Mouse (Mus musculus) hindbrain, embryonic 13.5 days (tissue): ENCODE measurements around the gene Lhpp. TPM values are rescaled to one million over a fixed set of nuclear protein-coding genes. Genes with fewer than 3 reads are reported as not detected.

Experiments
- ATAC-seq: fragments of 200-750 bp; cut with Nextera tagmentation; 2 replicates; pipeline ENCODE4 v1.8.0; 2017; ENCODE audit warnings: moderate TSS enrichment; ENCODE audit not compliant: low FRiP score
- H3K27ac ChIP-seq: fragments of 300-500 bp; sonication (generic); 2 replicates; pipeline ENCODE4 v1.5.1; 2015; ENCODE audit warnings: inconsistent platforms, mild to moderate bottlenecking, moderate library complexity
- H3K27me3 ChIP-seq: fragments of 300-500 bp; sonication (generic); 2 replicates; pipeline ENCODE4 v1.6.1; 2015; ENCODE audit warnings: mild to moderate bottlenecking, inconsistent platforms
- H3K36me3 ChIP-seq: fragments of 300-500 bp; sonication (generic); 2 replicates; pipeline ENCODE4 v1.6.1; 2015; ENCODE audit warnings: mild to moderate bottlenecking, inconsistent platforms
- H3K4me1 ChIP-seq: fragments of 300-500 bp; sonication (generic); replicated peaks from 2 replicates; pipeline ENCODE4 v1.6.1; 2015; ENCODE audit warnings: inconsistent platforms
- H3K4me2 ChIP-seq: fragments of 300-500 bp; sonication (generic); 2 replicates; pipeline ENCODE4 v1.6.1; 2015; ENCODE audit warnings: inconsistent platforms, mild to moderate bottlenecking, moderate library complexity
- H3K4me3 ChIP-seq: fragments of 300-500 bp; sonication (generic); 2 replicates; pipeline ENCODE4 v1.5.1; 2015; ENCODE audit warnings: mild to moderate bottlenecking, inconsistent platforms
- H3K9ac ChIP-seq: fragments of 300-500 bp; sonication (generic); 2 replicates; pipeline ENCODE4 v1.6.1; 2015; ENCODE audit warnings: mild to moderate bottlenecking, inconsistent platforms
- H3K9me3 ChIP-seq: fragments of 300-500 bp; sonication (generic); 2 replicates; pipeline ENCODE4 v1.6.1; 2016; ENCODE audit warnings: inconsistent platforms
- WGBS: fragments of 180-500 bp; shearing (Covaris S2); methylation state at CpG from one replicate; pipeline ENCODE4 v1.1.7; 2015; 5-methylcytosine and 5-hydroxymethylcytosine counted together
- polyA plus RNA-seq: library from polyadenylated mRNA; unstranded; fragments of >200 nt; fragmentation: Nextera tagmentation; extraction: Ambion mirVana; gene quantifications from 2 replicates; pipeline ENCODE4 v1.2.1, GENCODE M21; 2015

Lhpp gene
- polyA plus RNA-seq, 1 experiment from 2014 or later = 30.9 TPM

- no peak for ATAC-seq
- H3K4me3 ChIP-seq = no peak overlapping the region
- H3K4me2 ChIP-seq = no peak overlapping the region
- H3K9ac ChIP-seq = no peak overlapping the region
- H3K9me3 ChIP-seq = no peaks in the 10 kb centered on the region
- H3K27ac ChIP-seq = no peak overlapping the region
- no peaks in the 10 kb centered on the region for H3K36me3 ChIP-seq
- WGBS = 90% methylated on average over 5 of the region's 5 CpGs
- H3K27me3 ChIP-seq = no peaks in the 10 kb centered on the region
- peaks cover 31% of the 10 kb centered on the region for H3K4me1 ChIP-seq
Observed at GRCm38 (mm10) chr7:132724501-132725062, 114.1 kb downstream of the Lhpp start.

GRCm38 (mm10) chr7:132726106-132726861 lies 115.8 kb downstream of the Lhpp start:
- H3K4me3 ChIP-seq = no peak overlapping the region
- no peaks in the 10 kb centered on the region for H3K9me3 ChIP-seq
- H3K36me3 ChIP-seq = no peaks in the 10 kb centered on the region
- H3K4me1 ChIP-seq = peaks cover 33% of the 10 kb centered on the region
- WGBS = 70% methylated on average over 13 of the region's 13 CpGs
- H3K27me3 ChIP-seq = no peaks in the 10 kb centered on the region
- H3K9ac ChIP-seq = no peak overlapping the region
- H3K27ac ChIP-seq = no peak overlapping the region
- ATAC-seq = no peak
- no peak overlapping the region for H3K4me2 ChIP-seq

- Histone ChIP-seq H3K9me3 (no peaks in the 10 kb centered on the region), H3K9ac (no peak overlapping the region), H3K36me3 (no peaks in the 10 kb centered on the region), H3K4me2 (no peak overlapping the region), H3K4me3 (no peak overlapping the region), H3K27ac (no peak overlapping the region), H3K27me3 (no peaks in the 10 kb centered on the region), H3K4me1 (peaks cover 58% of the 10 kb centered on the region)
- ATAC-seq = no peak
- 83% methylated on average over 4 of the region's 4 CpGs for WGBS
Observed at GRCm38 (mm10) chr7:132729093-132729831, 118.8 kb downstream of the Lhpp start.

GRCm38 (mm10) chr7:132730510-132730909 lies 120.1 kb downstream of the Lhpp start:
- Histone ChIP-seq H3K9me3 (no peaks in the 10 kb centered on the region), H3K4me1 (peaks cover 65% of the 10 kb centered on the region), H3K36me3 (no peaks in the 10 kb centered on the region), H3K4me2 (no peak overlapping the region), H3K9ac (no peak overlapping the region), H3K27ac (peak overlapping the region; percentile 67; the same call in 1 of the 2 replicates), H3K4me3 (no peak overlapping the region), H3K27me3 (no peaks in the 10 kb centered on the region)
- no peak for ATAC-seq
- WGBS = 72% methylated on average over 7 of the region's 7 CpGs

- 28% methylated on average over 6 of the region's 6 CpGs for whole genome bisulfite sequencing
- H3K27ac ChIP-seq = peak overlapping the region; percentile 67
- H3K4me2 ChIP-seq = no peak overlapping the region
- no peaks in the 10 kb centered on the region for H3K27me3 ChIP-seq
- H3K4me1 ChIP-seq = peaks cover 70% of the 10 kb centered on the region
- H3K36me3 ChIP-seq = no peaks in the 10 kb centered on the region
- ATAC-seq = no peak
- no peak overlapping the region for H3K9ac ChIP-seq
- no peaks in the 10 kb centered on the region for H3K9me3 ChIP-seq
- no peak overlapping the region for H3K4me3 ChIP-seq
Observed at GRCm38 (mm10) chr7:132731558-132731957, 121.1 kb downstream of the Lhpp start.

- H3K9me3 ChIP-seq = no peaks in the 10 kb centered on the region
- WGBS = 40% methylated on average over 6 of the region's 6 CpGs
- H3K9ac ChIP-seq = no peak overlapping the region
- ATAC-seq = 0 out of 2 replicates have a peak, but pooled peaks have one; percentile 18
- H3K4me2 ChIP-seq = no peak overlapping the region
- peak overlapping the region; percentile 67 for H3K27ac ChIP-seq
- H3K4me3 ChIP-seq = no peak overlapping the region
- H3K4me1 ChIP-seq = peaks cover 66% of the 10 kb centered on the region
- no peaks in the 10 kb centered on the region for H3K27me3 ChIP-seq
- no peaks in the 10 kb centered on the region for H3K36me3 ChIP-seq
Observed at GRCm38 (mm10) chr7:132732136-132732789, 121.8 kb downstream of the Lhpp start.

- Histone ChIP-seq H3K9me3 (no peaks in the 10 kb centered on the region), H3K27me3 (no peaks in the 10 kb centered on the region), H3K4me3 (no peak overlapping the region), H3K36me3 (no peaks in the 10 kb centered on the region), H3K9ac (peak overlapping the region; percentile 53; the same call in 1 of the 2 replicates), H3K27ac (peak overlapping the region; percentile 53), H3K4me1 (peaks cover 64% of the 10 kb centered on the region), H3K4me2 (no peak overlapping the region)
- 32% methylated on average over 6 of the region's 6 CpGs for WGBS
- no peak for ATAC-seq
Observed at GRCm38 (mm10) chr7:132733521-132733920, 123.1 kb downstream of the Lhpp start.

GRCm38 (mm10) chr7:132734222-132734621 lies 123.8 kb downstream of the Lhpp start:
- Histone ChIP-seq H3K4me3 (no peak overlapping the region), H3K4me2 (no peak overlapping the region), H3K4me1 (peaks cover 64% of the 10 kb centered on the region), H3K27ac (peak overlapping the region; percentile 53), H3K9me3 (no peaks in the 10 kb centered on the region), H3K36me3 (no peaks in the 10 kb centered on the region), H3K9ac (peak overlapping the region; percentile 53; the same call in 1 of the 2 replicates), H3K27me3 (no peaks in the 10 kb centered on the region)
- no peak for ATAC-seq
- WGBS = 78% methylated on average over 9 of the region's 9 CpGs

GRCm38 (mm10) chr7:132735145-132735544 lies 124.7 kb downstream of the Lhpp start:
- H3K27ac ChIP-seq = no peak overlapping the region
- 66% methylated on average over 5 of the region's 5 CpGs for WGBS
- no peaks in the 10 kb centered on the region for H3K9me3 ChIP-seq
- no peak for ATAC-seq
- H3K4me1 ChIP-seq = peaks cover 59% of the 10 kb centered on the region
- no peak overlapping the region for H3K4me3 ChIP-seq
- H3K4me2 ChIP-seq = no peak overlapping the region
- no peak overlapping the region for H3K9ac ChIP-seq
- H3K36me3 ChIP-seq = no peaks in the 10 kb centered on the region
- H3K27me3 ChIP-seq = no peaks in the 10 kb centered on the region

GRCm38 (mm10) chr7:132736099-132736862 lies 125.8 kb downstream of the Lhpp start:
- ATAC-seq = no peak
- Histone ChIP-seq H3K9me3 (no peaks in the 10 kb centered on the region), H3K4me2 (no peak overlapping the region), H3K9ac (no peak overlapping the region), H3K4me3 (no peak overlapping the region), H3K36me3 (no peaks in the 10 kb centered on the region), H3K27me3 (no peaks in the 10 kb centered on the region), H3K27ac (peak overlapping the region; percentile 40), H3K4me1 (peaks cover 52% of the 10 kb centered on the region)
- WGBS = 62% methylated on average over 17 of the region's 17 CpGs

GRCm38 (mm10) chr7:132738844-132739243 lies 128.4 kb downstream of the Lhpp start:
- no peaks in the 10 kb centered on the region for H3K27me3 ChIP-seq
- H3K4me2 ChIP-seq = no peak overlapping the region
- H3K36me3 ChIP-seq = no peaks in the 10 kb centered on the region
- peaks cover 26% of the 10 kb centered on the region for H3K4me1 ChIP-seq
- no peak for ATAC-seq
- no peaks in the 10 kb centered on the region for H3K9me3 ChIP-seq
- no peak overlapping the region for H3K9ac ChIP-seq
- no peak overlapping the region for H3K4me3 ChIP-seq
- no peak overlapping the region for H3K27ac ChIP-seq
- 95% methylated on average over 6 of the region's 6 CpGs for WGBS
